Mouse (Mus musculus) bone marrow, adult 2 months (tissue): ENCODE results near the gene Btbd1.

Experiments used
- CTCF ChIP-seq: fragments of 200-500 bp; IDR thresholded peaks from 2 replicates; pipeline ENCODE4 v1.5.1; 2011; ENCODE audit warnings: low read length, control low read depth; ENCODE audit not compliant: control insufficient read depth, insufficient read depth
- POLR2A ChIP-seq: fragments of 200-500 bp; IDR thresholded peaks from 2 replicates; pipeline ENCODE4 v1.6.1; 2011; ENCODE audit warnings: low read depth, mild to moderate bottlenecking, control low read depth, low read length, borderline replicate concordance; ENCODE audit not compliant: control insufficient read depth

DNA sequence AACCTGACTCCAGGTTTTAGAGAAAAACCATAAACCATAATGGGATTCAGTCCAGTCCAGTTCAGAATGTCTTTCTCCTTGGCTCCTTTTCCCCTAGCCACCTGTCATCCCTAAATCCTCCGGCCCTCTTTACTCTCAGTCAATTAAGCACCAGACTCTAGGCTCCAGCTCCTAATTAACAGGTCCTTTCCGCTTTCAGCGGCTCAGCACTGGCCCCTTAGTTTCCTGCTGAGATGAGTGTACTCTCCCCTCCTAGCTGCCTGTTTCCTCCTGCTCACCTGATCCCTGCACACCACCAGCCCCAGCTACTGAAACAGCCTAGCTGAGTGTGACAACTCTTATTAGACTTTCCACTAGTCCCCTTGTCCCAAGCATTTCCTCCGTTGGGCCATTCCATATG lies 18.5 kb upstream of the Btbd1 start:
- TF ChIP-seq CTCF: no peak
- no peak for TF ChIP-seq POLR2A
